Mouse (Mus musculus): Measurements from ENCODE around the gene Ciao2b.

DNA sequence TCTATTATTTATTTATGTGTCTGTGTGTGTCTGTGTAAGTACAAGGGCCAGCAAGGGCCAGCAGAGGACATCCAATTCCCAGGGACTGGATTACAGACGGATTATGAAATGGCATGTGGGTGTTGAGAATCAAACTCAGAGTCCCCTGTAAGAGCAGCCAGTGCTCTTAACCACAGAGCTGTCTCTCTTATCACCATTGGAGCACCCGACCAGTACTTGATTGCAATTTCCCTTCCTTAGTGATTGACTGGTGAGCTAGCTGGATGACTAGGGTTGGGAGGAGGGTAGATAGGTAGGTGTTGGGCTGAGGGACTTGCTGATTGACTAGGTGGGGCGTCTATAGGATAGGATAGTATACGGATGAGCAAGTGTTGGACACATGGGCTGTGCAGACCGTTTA lies 21.0 kb downstream of the Ciao2b start:
- TF ChIP-seq CTCF (IDR thresholded peaks at IDR 0.05; ENCODE audit: control insufficient read depth, insufficient read depth, insufficient read length) (no peak), MYOG (IDR thresholded peaks at IDR 0.05; ENCODE audit: control insufficient read depth, extremely low read depth, insufficient read length) (no peak)
